Mouse (Mus musculus) CD4-positive, CD25-positive, alpha-beta regulatory T cell, adult 9 weeks (primary cell): ENCODE measurements around the gene Tekt1. TPM values are rescaled to one million over a fixed set of nuclear protein-coding genes. Genes with fewer than 3 reads are reported as not detected.

Source experiments
- polyA plus RNA-seq: library from polyadenylated mRNA; unstranded; fragments of 100-300 nt; shearing (Covaris generic); gene quantifications from one replicate; pipeline ENCODE4 v1.2.1, GENCODE M21; 2017

The Tekt1 gene
- not detected for polyA plus RNA-seq

GRCm38 (mm10) chr11:72362347-72362741, at the start of gene Tekt1:
Tekt1 (minus strand) TSS chr11:72362442.

GRCm38 (mm10) chr11:72411093-72411921, 49.1 kb upstream of the Tekt1 start, which contains the start of gene Smtnl2:
Smtnl2 (minus strand) TSS chr11:72411713.

GRCm38 (mm10) chr11:72314151-72314895, 47.9 kb downstream of the Tekt1 start, which contains the start of gene Fbxo39:
Fbxo39 (plus strand) TSS chr11:72314444.

GRCm38 (mm10) chr11:72301334-72301733, 60.9 kb downstream of the Tekt1 start, which contains the start of gene Xaf1:
Xaf1 (plus strand) TSS chr11:72301629.

Other genes with a start within 250 kb of the Tekt1 start
- gene Pitpnm3, start 226.7 kb downstream of the Tekt1 start, polyA plus RNA-seq = not detected
- gene Gm43951, start 155.6 kb downstream of the Tekt1 start, polyA plus RNA-seq = 0.33 TPM
- 31.2 TPM for gene 4933427D14Rik, start 155.0 kb downstream of the Tekt1 start, polyA plus RNA-seq
- 123 TPM for gene Txndc17, start 154.9 kb downstream of the Tekt1 start, polyA plus RNA-seq
- 26.1 TPM for gene Med31, start 146.8 kb downstream of the Tekt1 start, polyA plus RNA-seq
- not detected for gene Slc13a5, start 95.2 kb downstream of the Tekt1 start, polyA plus RNA-seq
- 110 TPM for gene Xaf1, start 60.8 kb downstream of the Tekt1 start, polyA plus RNA-seq
- gene Fbxo39, start 48.0 kb downstream of the Tekt1 start, polyA plus RNA-seq = 0.68 TPM
- gene Smtnl2, start 49.3 kb upstream of the Tekt1 start, polyA plus RNA-seq = not detected
- not detected for gene Ggt6, start 73.1 kb upstream of the Tekt1 start, polyA plus RNA-seq
- gene Mybbp1a, start 78.9 kb upstream of the Tekt1 start, polyA plus RNA-seq = 128 TPM
- not detected for gene Spns2, start 127.5 kb upstream of the Tekt1 start, polyA plus RNA-seq
- gene Spns3, start 188.1 kb upstream of the Tekt1 start, polyA plus RNA-seq = 0.69 TPM
- 54.5 TPM for gene Ube2g1, start 244.8 kb upstream of the Tekt1 start, polyA plus RNA-seq